Comparison of ENCODE assay signal across 8 mouse cellular contexts in genomic region chr11:70214191-70214855, GRCm38 (mm10). TPM values are rescaled to one million over a fixed set of nuclear protein-coding genes. Genes with fewer than 3 reads are reported as not detected.
DNase-seq lines count a peak whose midpoint lies in the region; ATAC-seq and TF ChIP-seq lines count a peak whose summit lies in the region.

No protein-coding gene starts in this region.

- H3K4me1 ChIP-seq in ES-Bruce4 (ENCODE audit: control insufficient read depth, insufficient read depth, low read length): no peaks in the 10 kb centered on the region
- H3K4me1 ChIP-seq in embryonic facial prominence, embryonic 14.5 days (ENCODE audit: control insufficient read depth, insufficient read depth, low read length): peaks cover 16% of the 10 kb centered on the region
- H3K4me1 ChIP-seq in intestine, embryonic 14.5 days (replicated peaks; ENCODE audit: control insufficient read depth, insufficient read depth, low read length): peaks cover 8% of the 10 kb centered on the region
- peaks cover 31% of the 10 kb centered on the region for H3K4me1 ChIP-seq in liver, embryonic 15.5 days (replicated peaks)

- H3K9me3 ChIP-seq in ES-Bruce4 (replicated peaks; ENCODE audit: control insufficient read depth, insufficient read depth, low read length, poor library complexity, severe bottlenecking): no peaks in the 10 kb centered on the region
- no peaks in the 10 kb centered on the region for H3K9me3 ChIP-seq in embryonic facial prominence, embryonic 14.5 days (ENCODE audit: control insufficient read depth, low read length)
- no peaks in the 10 kb centered on the region for H3K9me3 ChIP-seq in intestine, embryonic 14.5 days (ENCODE audit: control insufficient read depth, low read length)
- H3K9me3 ChIP-seq in liver, embryonic 15.5 days (replicated peaks): no peaks in the 10 kb centered on the region

- TF ChIP-seq POLR2A in ES-Bruce4 (IDR thresholded peaks at IDR 0.05; ENCODE audit: insufficient read depth, low read length): no peak

- no peak overlapping the region for H3K27ac ChIP-seq in ES-Bruce4 (ENCODE audit: insufficient read depth, low read length)
- H3K27ac ChIP-seq in embryonic facial prominence, embryonic 14.5 days (replicated peaks; ENCODE audit: low read depth, low read length): no peak overlapping the region
- no peak overlapping the region for H3K27ac ChIP-seq in intestine, embryonic 14.5 days (ENCODE audit: low read depth)
- no peak overlapping the region for H3K27ac ChIP-seq in liver, embryonic 15.5 days (replicated peaks)

- H3K4me2 ChIP-seq in embryonic facial prominence, embryonic 14.5 days (ENCODE audit: low read depth, low read length): peak overlapping the region; percentile 68
- peak overlapping the region; percentile 64 for H3K4me2 ChIP-seq in intestine, embryonic 14.5 days (ENCODE audit: low read length)
- H3K4me2 ChIP-seq in liver, embryonic 15.5 days: peak overlapping the region; percentile 60

- H3K9ac ChIP-seq in ES-Bruce4 (ENCODE audit: low read depth, poor library complexity, severe bottlenecking): peak overlapping the region; percentile 41
- H3K9ac ChIP-seq in embryonic facial prominence, embryonic 14.5 days (ENCODE audit: low read depth, low read length): peak overlapping the region; percentile 59
- H3K9ac ChIP-seq in intestine, embryonic 14.5 days (ENCODE audit: low read length): 0 out of 2 replicates have a peak overlapping the region, but pooled peaks have one; percentile 14
- H3K9ac ChIP-seq in liver, embryonic 15.5 days: no peak overlapping the region

- peak overlapping the region; percentile 43 for H3K4me3 ChIP-seq in ES-Bruce4 (ENCODE audit: low read depth, low read length)
- H3K4me3 ChIP-seq in embryonic facial prominence, embryonic 14.5 days (ENCODE audit: low read depth, low read length): peak overlapping the region; percentile 34
- peak overlapping the region; percentile 28 for H3K4me3 ChIP-seq in intestine, embryonic 14.5 days (ENCODE audit: low read depth, low read length)
- H3K4me3 ChIP-seq in liver, embryonic 15.5 days (replicated peaks): peak overlapping the region; percentile 36

- peak; percentile 27; the same call in 1 of the 2 replicates for ATAC-seq in embryonic facial prominence, embryonic 14.5 days (ENCODE audit: low read depth)
- ATAC-seq in intestine, embryonic 14.5 days (replicated peaks; ENCODE audit: low FRiP score, low TSS enrichment, low read depth): peak; percentile 47
- peak; percentile 29; the same call in 1 of the 2 replicates for ATAC-seq in liver, embryonic 15.5 days (ENCODE audit: insufficient read depth)

- peak; percentile 56 for DNase-seq in adrenal gland, postnatal 10 days
- DNase-seq in adrenal gland, postnatal 4 days (ENCODE audit: low spot score in 2 of 2): no peak
- no peak for DNase-seq in embryonic facial prominence, embryonic 14.5 days (ENCODE audit: low spot score)
- peak; percentile 77 for DNase-seq in intestine, embryonic 14.5 days (ENCODE audit: low spot score)
- DNase-seq in adipocyte (ENCODE audit: low spot score): no peak
- no peak for DNase-seq in right cerebral cortex, adult 2 months (ENCODE audit: low spot score in 2 of 2)

- TF ChIP-seq EP300 in ES-Bruce4 (IDR thresholded peaks at IDR 0.05; ENCODE audit: insufficient read depth, low read depth, low read length): no peak

- TF ChIP-seq CTCF in ES-Bruce4 (IDR thresholded peaks at IDR 0.05; ENCODE audit: low read depth, low read length): no peak

- WGBS in embryonic facial prominence, embryonic 14.5 days: under 1% methylated on average over 37 of the region's 46 CpGs
- WGBS in intestine, embryonic 14.5 days: 2% methylated on average over 46 of the region's 46 CpGs
- 2% methylated on average over 46 of the region's 46 CpGs for WGBS in liver, embryonic 15.5 days (ENCODE audit: insufficient replicate concordance)

- H3K27me3 ChIP-seq in ES-Bruce4 (ENCODE audit: control insufficient read depth, insufficient read depth, low read length, poor library complexity, severe bottlenecking): no peaks in the 10 kb centered on the region
- peaks cover 52% of the 10 kb centered on the region for H3K27me3 ChIP-seq in embryonic facial prominence, embryonic 14.5 days (replicated peaks; ENCODE audit: control insufficient read depth, insufficient read depth, low read length)
- peaks cover 41% of the 10 kb centered on the region for H3K27me3 ChIP-seq in intestine, embryonic 14.5 days (replicated peaks; ENCODE audit: control insufficient read depth, insufficient read depth, low read length)
- peaks cover 66% of the 10 kb centered on the region for H3K27me3 ChIP-seq in liver, embryonic 15.5 days

- no peaks in the 10 kb centered on the region for H3K36me3 ChIP-seq in ES-Bruce4 (ENCODE audit: control insufficient read depth, insufficient read depth, low read length, poor library complexity, severe bottlenecking)
- H3K36me3 ChIP-seq in embryonic facial prominence, embryonic 14.5 days (ENCODE audit: control insufficient read depth, insufficient read depth, low read length): peaks cover 3% of the 10 kb centered on the region; the same call in 1 of the 2 replicates
- peaks cover 13% of the 10 kb centered on the region; the same call in 1 of the 2 replicates for H3K36me3 ChIP-seq in intestine, embryonic 14.5 days (ENCODE audit: control insufficient read depth, insufficient read depth, low read length)
- no peaks in the 10 kb centered on the region for H3K36me3 ChIP-seq in liver, embryonic 15.5 days (replicated peaks)

RNA-seq across cellular contexts. Expression of gene Slc16a11, which starts 1.8 kb away (rescaled TPM):
- 1 to 10 TPM; 1.3 to 2.5 TPM for total RNA-seq in adrenal gland, postnatal 10 days (2021)
- 1 to 10 TPM in 1 of 2 experiments, under 1 TPM in 1; 0.71 to 2.9 TPM for total RNA-seq in adrenal gland, postnatal 4 days (2021)
- polyA plus RNA-seq in ES-Bruce4 (2011; ENCODE audit: insufficient read depth, insufficient read length, low read depth, missing spikeins): 2.0 and 3.5 TPM in 2 replicates
- polyA plus RNA-seq in embryonic facial prominence, embryonic 14.5 days (2014; fragmentation: Nextera tagmentation; extraction: Ambion mirVana): 2.9 and 3.0 TPM in 2 replicates
- 1.2 and 1.7 TPM in 2 replicates for polyA plus RNA-seq in intestine, embryonic 14.5 days (2014; fragmentation: Nextera tagmentation; extraction: Ambion mirVana)
- 1.6 and 1.7 TPM in 2 replicates for polyA plus RNA-seq in liver, embryonic 15.5 days (2015; fragmentation: Nextera tagmentation; extraction: Ambion mirVana)

RNA-seq across cellular contexts. Expression of gene Slc16a13, which starts 6.5 kb away (rescaled TPM):
- total RNA-seq in adrenal gland, postnatal 10 days (2021): 1 to 10 TPM; 3.8 to 6.2 TPM
- total RNA-seq in adrenal gland, postnatal 4 days (2021): 10 to 100 TPM in 1 of 2 experiments, 1 to 10 TPM in 1; 6.2 to 10.9 TPM
- 8.9 and 11.2 TPM in 2 replicates for polyA plus RNA-seq in ES-Bruce4 (2011; ENCODE audit: insufficient read depth, insufficient read length, low read depth, missing spikeins)
- 4.2 and 5.8 TPM in 2 replicates for polyA plus RNA-seq in embryonic facial prominence, embryonic 14.5 days (2014; fragmentation: Nextera tagmentation; extraction: Ambion mirVana)
- 13.6 and 14.1 TPM in 2 replicates for polyA plus RNA-seq in intestine, embryonic 14.5 days (2014; fragmentation: Nextera tagmentation; extraction: Ambion mirVana)
- polyA plus RNA-seq in liver, embryonic 15.5 days (2015; fragmentation: Nextera tagmentation; extraction: Ambion mirVana): 3.5 and 4.4 TPM in 2 replicates

RNA-seq across cellular contexts. Expression of gene Bcl6b, which starts 15.3 kb away (rescaled TPM):
- total RNA-seq in adrenal gland, postnatal 10 days (2021): 10 to 100 TPM; 27.1 to 31.1 TPM
- 10 to 100 TPM; 23.8 to 33.4 TPM for total RNA-seq in adrenal gland, postnatal 4 days (2021)
- 4.1 TPM in 2 replicates for polyA plus RNA-seq in ES-Bruce4 (2011; ENCODE audit: insufficient read depth, insufficient read length, low read depth, missing spikeins)
- 11.6 and 13.0 TPM in 2 replicates for polyA plus RNA-seq in embryonic facial prominence, embryonic 14.5 days (2014; fragmentation: Nextera tagmentation; extraction: Ambion mirVana)
- polyA plus RNA-seq in intestine, embryonic 14.5 days (2014; fragmentation: Nextera tagmentation; extraction: Ambion mirVana): 11.7 and 12.2 TPM in 2 replicates
- 2.1 and 2.2 TPM in 2 replicates for polyA plus RNA-seq in liver, embryonic 15.5 days (2015; fragmentation: Nextera tagmentation; extraction: Ambion mirVana)

RNA-seq across cellular contexts. Expression of gene 0610010K14Rik, which starts 23.4 kb away (rescaled TPM):
- 10 to 100 TPM; 58.6 to 62.3 TPM for total RNA-seq in adrenal gland, postnatal 10 days (2021)
- total RNA-seq in adrenal gland, postnatal 4 days (2021): 10 to 100 TPM; 70.1 to 72.5 TPM
- polyA plus RNA-seq in ES-Bruce4 (2011; ENCODE audit: insufficient read depth, insufficient read length, low read depth, missing spikeins): 108 and 126 TPM in 2 replicates
- polyA plus RNA-seq in embryonic facial prominence, embryonic 14.5 days (2014; fragmentation: Nextera tagmentation; extraction: Ambion mirVana): 149 and 172 TPM in 2 replicates
- 159 and 164 TPM in 2 replicates for polyA plus RNA-seq in intestine, embryonic 14.5 days (2014; fragmentation: Nextera tagmentation; extraction: Ambion mirVana)
- polyA plus RNA-seq in liver, embryonic 15.5 days (2015; fragmentation: Nextera tagmentation; extraction: Ambion mirVana): 57.1 and 62.2 TPM in 2 replicates

RNA-seq across cellular contexts. Expression of gene Gm21988, which starts 25.3 kb away (rescaled TPM):
- 1 to 10 TPM; 4.0 to 4.9 TPM for total RNA-seq in adrenal gland, postnatal 10 days (2021)
- 1 to 10 TPM; 4.5 to 8.1 TPM for total RNA-seq in adrenal gland, postnatal 4 days (2021)
- 0.55 and 0.65 TPM in 2 replicates for polyA plus RNA-seq in ES-Bruce4 (2011; ENCODE audit: insufficient read depth, insufficient read length, low read depth, missing spikeins)
- polyA plus RNA-seq in embryonic facial prominence, embryonic 14.5 days (2014; fragmentation: Nextera tagmentation; extraction: Ambion mirVana): 9.9 and 12.2 TPM in 2 replicates
- polyA plus RNA-seq in intestine, embryonic 14.5 days (2014; fragmentation: Nextera tagmentation; extraction: Ambion mirVana): 9.0 and 9.5 TPM in 2 replicates
- 5.2 and 5.3 TPM in 2 replicates for polyA plus RNA-seq in liver, embryonic 15.5 days (2015; fragmentation: Nextera tagmentation; extraction: Ambion mirVana)

Comparison
In these comparisons a context has a peak if more than half of its experiments do, and no peak if none do; other contexts are left out.
1. DNase-seq: peak in adrenal gland, postnatal 10 days (single experiment) and intestine, embryonic 14.5 days (single experiment); none in adrenal gland, postnatal 4 days (0 of 2), embryonic facial prominence, embryonic 14.5 days (single experiment), adipocyte (single experiment) and right cerebral cortex, adult 2 months (0 of 2).
2. Peak in every context shown above with its lines, with median percentiles within 50 percentile points of each other: H3K4me3 ChIP-seq, ATAC-seq and H3K4me2 ChIP-seq.